Mouse (Mus musculus): Measurements from ENCODE around the gene Med18. TPM values are rescaled to one million over a fixed set of nuclear protein-coding genes. Genes with fewer than 3 reads are reported as not detected.
"Not testable (repeated sequence)": the region's sequence is repeated elsewhere in the genome, so short reads cannot be mapped to it uniquely, and the experiment has no call there.

The Med18 gene
- polyA plus RNA-seq, 1 experiment from 2014 or later: 25.2 TPM

- H3K27me3 ChIP-seq (ENCODE audit: control insufficient read depth, insufficient read depth, low read length): no peaks in the 10 kb centered on the region
- no peaks in the 10 kb centered on the region for H3K9me3 ChIP-seq (replicated peaks; ENCODE audit: control insufficient read depth, low read length)
- no peak overlapping the region for H3K9ac ChIP-seq (replicated peaks; ENCODE audit: low read length)
- WGBS: 81% methylated on average over 4 of the region's 4 CpGs
- no peak overlapping the region for H3K4me2 ChIP-seq (ENCODE audit: low read depth, low read length)
- ATAC-seq (replicated peaks; ENCODE audit: insufficient number of reproducible peaks, low FRiP score, low TSS enrichment, low read depth) (no peak), DNase-seq (ENCODE audit: low spot score) (no peak)
- no peaks in the 10 kb centered on the region for H3K36me3 ChIP-seq (replicated peaks; ENCODE audit: control insufficient read depth, insufficient read depth, low read depth, low read length)
- H3K4me3 ChIP-seq (ENCODE audit: low read depth, low read length): no peak overlapping the region
- no peaks in the 10 kb centered on the region for H3K4me1 ChIP-seq (ENCODE audit: control insufficient read depth, insufficient read depth, low read length)
- H3K27ac ChIP-seq (replicated peaks; ENCODE audit: low read depth, low read length): no peak overlapping the region
Measured at GRCm38 (mm10) chr4:132427493-132427892, 36.2 kb downstream of the Med18 start.

GRCm38 (mm10) chr4:132426021-132426420 is 37.7 kb downstream of the Med18 start:
- Histone ChIP-seq H3K4me1 (ENCODE audit: control insufficient read depth, insufficient read depth, low read length) (no peaks in the 10 kb centered on the region), H3K4me3 (ENCODE audit: low read depth, low read length) (no peak overlapping the region), H3K4me2 (ENCODE audit: low read depth, low read length) (no peak overlapping the region), H3K27me3 (ENCODE audit: control insufficient read depth, insufficient read depth, low read length) (no peaks in the 10 kb centered on the region), H3K27ac (replicated peaks; ENCODE audit: low read depth, low read length) (no peak overlapping the region), H3K36me3 (replicated peaks; ENCODE audit: control insufficient read depth, insufficient read depth, low read depth, low read length) (no peaks in the 10 kb centered on the region), H3K9ac (replicated peaks; ENCODE audit: low read length) (no peak overlapping the region), H3K9me3 (replicated peaks; ENCODE audit: control insufficient read depth, low read length) (no peaks in the 10 kb centered on the region)
- DNase-seq (ENCODE audit: low spot score) (no peak), ATAC-seq (replicated peaks; ENCODE audit: insufficient number of reproducible peaks, low FRiP score, low TSS enrichment, low read depth) (no peak)
- 74% methylated on average over 2 of the region's 2 CpGs for WGBS

- 98% methylated on average over 5 of the region's 5 CpGs for WGBS
- Histone ChIP-seq H3K4me1 (ENCODE audit: control insufficient read depth, insufficient read depth, low read length) (no peaks in the 10 kb centered on the region), H3K36me3 (replicated peaks; ENCODE audit: control insufficient read depth, insufficient read depth, low read depth, low read length) (no peaks in the 10 kb centered on the region), H3K4me3 (ENCODE audit: low read depth, low read length) (no peak overlapping the region), H3K27me3 (ENCODE audit: control insufficient read depth, insufficient read depth, low read length) (no peaks in the 10 kb centered on the region), H3K27ac (replicated peaks; ENCODE audit: low read depth, low read length) (no peak overlapping the region), H3K9me3 (replicated peaks; ENCODE audit: control insufficient read depth, low read length) (no peaks in the 10 kb centered on the region), H3K4me2 (ENCODE audit: low read depth, low read length) (no peak overlapping the region), H3K9ac (replicated peaks; ENCODE audit: low read length) (no peak overlapping the region)
- ATAC-seq (replicated peaks; ENCODE audit: insufficient number of reproducible peaks, low FRiP score, low TSS enrichment, low read depth) (no peak), DNase-seq (ENCODE audit: low spot score) (no peak)
Measured at GRCm38 (mm10) chr4:132424765-132425164, 39.0 kb downstream of the Med18 start.

GRCm38 (mm10) chr4:132421923-132422782 is 41.6 kb downstream of the Med18 start, which contains the start of gene Phactr4:
TSS of gene Phactr4 (minus strand) at chr4:132422489.
- Histone ChIP-seq H3K36me3 (replicated peaks; ENCODE audit: control insufficient read depth, insufficient read depth, low read depth, low read length) (no peaks in the 10 kb centered on the region), H3K27ac (replicated peaks; ENCODE audit: low read depth, low read length) (peak within 1 kb of the TSS; percentile 96), H3K27me3 (ENCODE audit: control insufficient read depth, insufficient read depth, low read length) (no peaks in the 10 kb centered on the region), H3K9me3 (replicated peaks; ENCODE audit: control insufficient read depth, low read length) (no peaks in the 10 kb centered on the region), H3K9ac (replicated peaks; ENCODE audit: low read length) (peak within 1 kb of the TSS; percentile 96), H3K4me2 (ENCODE audit: low read depth, low read length) (peak within 1 kb of the TSS; percentile 57), H3K4me1 (ENCODE audit: control insufficient read depth, insufficient read depth, low read length) (no peaks in the 10 kb centered on the region), H3K4me3 (ENCODE audit: low read depth, low read length) (peak within 1 kb of the TSS; percentile 80)
- under 1% methylated on average over 66 of the region's 73 CpGs for WGBS
- DNase-seq (ENCODE audit: low spot score) (peak; percentile 97), ATAC-seq (replicated peaks; ENCODE audit: insufficient number of reproducible peaks, low FRiP score, low TSS enrichment, low read depth) (peak; percentile 98)

- peak overlapping the region; percentile 80 for H3K4me3 ChIP-seq (ENCODE audit: low read depth, low read length)
- DNase-seq (ENCODE audit: low spot score): peak; percentile 69
Measured at GRCm38 (mm10) chr4:132421556-132421922, 42.2 kb downstream of the Med18 start.

GRCm38 (mm10) chr4:132420471-132420870 is 43.2 kb downstream of the Med18 start:
- Histone ChIP-seq H3K4me2 (ENCODE audit: low read depth, low read length) (no peak overlapping the region), H3K9me3 (replicated peaks; ENCODE audit: control insufficient read depth, low read length) (no peaks in the 10 kb centered on the region), H3K4me1 (ENCODE audit: control insufficient read depth, insufficient read depth, low read length) (no peaks in the 10 kb centered on the region), H3K9ac (replicated peaks; ENCODE audit: low read length) (no peak overlapping the region), H3K27me3 (ENCODE audit: control insufficient read depth, insufficient read depth, low read length) (no peaks in the 10 kb centered on the region), H3K36me3 (replicated peaks; ENCODE audit: control insufficient read depth, insufficient read depth, low read depth, low read length) (no peaks in the 10 kb centered on the region), H3K4me3 (ENCODE audit: low read depth, low read length) (no peak overlapping the region), H3K27ac (replicated peaks; ENCODE audit: low read depth, low read length) (no peak overlapping the region)
- DNase-seq (ENCODE audit: low spot score): no peak
- ATAC-seq (replicated peaks; ENCODE audit: insufficient number of reproducible peaks, low FRiP score, low TSS enrichment, low read depth): no peak
- WGBS: 74% methylated on average over 5 of the region's 5 CpGs

More at GRCm38 (mm10) chr4:132421556-132421922, 42.2 kb downstream of the Med18 start:
- Histone ChIP-seq H3K9ac (replicated peaks; ENCODE audit: low read length) (peak overlapping the region; percentile 96), H3K27me3 (ENCODE audit: control insufficient read depth, insufficient read depth, low read length) (no peaks in the 10 kb centered on the region), H3K4me1 (ENCODE audit: control insufficient read depth, insufficient read depth, low read length) (no peaks in the 10 kb centered on the region), H3K27ac (replicated peaks; ENCODE audit: low read depth, low read length) (peak overlapping the region; percentile 96), H3K9me3 (replicated peaks; ENCODE audit: control insufficient read depth, low read length) (no peaks in the 10 kb centered on the region), H3K36me3 (replicated peaks; ENCODE audit: control insufficient read depth, insufficient read depth, low read depth, low read length) (no peaks in the 10 kb centered on the region), H3K4me2 (ENCODE audit: low read depth, low read length) (peak overlapping the region; percentile 57)
- WGBS: 1% methylated on average over 13 of the region's 13 CpGs
- ATAC-seq (replicated peaks; ENCODE audit: insufficient number of reproducible peaks, low FRiP score, low TSS enrichment, low read depth): no peak

GRCm38 (mm10) chr4:132415966-132416365 is 47.8 kb downstream of the Med18 start:
- Histone ChIP-seq H3K4me1 (ENCODE audit: control insufficient read depth, insufficient read depth, low read length) (no peaks in the 10 kb centered on the region), H3K4me2 (ENCODE audit: low read depth, low read length) (no peak overlapping the region), H3K27ac (replicated peaks; ENCODE audit: low read depth, low read length) (no peak overlapping the region), H3K36me3 (replicated peaks; ENCODE audit: control insufficient read depth, insufficient read depth, low read depth, low read length) (no peaks in the 10 kb centered on the region), H3K9me3 (replicated peaks; ENCODE audit: control insufficient read depth, low read length) (no peaks in the 10 kb centered on the region), H3K27me3 (ENCODE audit: control insufficient read depth, insufficient read depth, low read length) (no peaks in the 10 kb centered on the region), H3K9ac (replicated peaks; ENCODE audit: low read length) (no peak overlapping the region), H3K4me3 (ENCODE audit: low read depth, low read length) (no peak overlapping the region)
- ATAC-seq (replicated peaks; ENCODE audit: insufficient number of reproducible peaks, low FRiP score, low TSS enrichment, low read depth) (no peak), DNase-seq (ENCODE audit: low spot score) (no peak)

GRCm38 (mm10) chr4:132413257-132413656 is 50.5 kb downstream of the Med18 start:
- DNase-seq (ENCODE audit: low spot score); H3K36me3 ChIP-seq (replicated peaks; ENCODE audit: control insufficient read depth, insufficient read depth, low read depth, low read length); H3K27ac ChIP-seq (replicated peaks; ENCODE audit: low read depth, low read length); H3K4me3 ChIP-seq (ENCODE audit: low read depth, low read length); H3K9ac ChIP-seq (replicated peaks; ENCODE audit: low read length); H3K4me2 ChIP-seq (ENCODE audit: low read depth, low read length); H3K4me1 ChIP-seq (ENCODE audit: control insufficient read depth, insufficient read depth, low read length); ATAC-seq (replicated peaks; ENCODE audit: insufficient number of reproducible peaks, low FRiP score, low TSS enrichment, low read depth); H3K27me3 ChIP-seq (ENCODE audit: control insufficient read depth, insufficient read depth, low read length); H3K9me3 ChIP-seq (replicated peaks; ENCODE audit: control insufficient read depth, low read length): not testable (repeated sequence)
- WGBS: 97% methylated on average over 4 of the region's 4 CpGs
